Mouse (Mus musculus) small intestine, adult 2 months (tissue): ENCODE results near the gene Lrrc3b.

Experiments used
- CTCF ChIP-seq: fragments of 200-500 bp; IDR thresholded peaks from 2 replicates; pipeline ENCODE4 v1.5.1; 2012; ENCODE audit warnings: low read depth, mild to moderate bottlenecking, control low read depth, inconsistent platforms, low read length, moderate library complexity, mixed read lengths; ENCODE audit not compliant: insufficient replicate concordance, insufficient read length; ENCODE audit errors: extremely low read depth
- POLR2A ChIP-seq: fragments of 200-500 bp; IDR thresholded peaks from 2 replicates; pipeline ENCODE4 v1.6.1; 2012; ENCODE audit warnings: low read depth, mild to moderate bottlenecking, control low read depth, inconsistent platforms, low read length, moderate library complexity

GRCm38 (mm10) chr14:15308576-15308975, 130.2 kb downstream of the Lrrc3b start:
- TF ChIP-seq CTCF: no peak
- no peak for TF ChIP-seq POLR2A
